Mouse (Mus musculus) ZHBTc4 (cell line): ENCODE results near the gene Krt35.

Experiments used
- DNase-seq: peaks from one replicate; pipeline ENCODE4 v3.0.0-alpha.2; 2011; ENCODE audit warnings: low read depth, low spot score

Krt35 gene

GRCm38 (mm10) chr11:100066236-100067010 lies 29.6 kb downstream of the Krt35 start:
- DNase-seq, result no peak

GRCm38 (mm10) chr11:100058875-100059274 lies 37.2 kb downstream of the Krt35 start:
- DNase-seq, result peak; percentile 80

- no peak for DNase-seq
Observed at GRCm38 (mm10) chr11:100055686-100056655, 40.1 kb downstream of the Krt35 start.

GRCm38 (mm10) chr11:100050451-100050850 lies 45.6 kb downstream of the Krt35 start, which contains the start of gene Krt31:
Gene Krt31, minus strand, starts transcription at chr11:100050551.
- no peak for DNase-seq

- no peak for DNase-seq
Observed at GRCm38 (mm10) chr11:100047193-100047592, 48.8 kb downstream of the Krt35 start.

GRCm38 (mm10) chr11:100046303-100046866 lies 49.7 kb downstream of the Krt35 start:
- DNase-seq, result no peak
